Mouse (Mus musculus): ENCODE data around the gene Zc2hc1b. TPM values are rescaled to one million over a fixed set of nuclear protein-coding genes. Genes with fewer than 3 reads are reported as not detected.
"Not testable (repeated sequence)": the region's sequence is repeated elsewhere in the genome, so short reads cannot be mapped to it uniquely, and the experiment has no call there.

Zc2hc1b gene
- polyA plus RNA-seq, 1 experiment from 2014 or later = not detected

DNA sequence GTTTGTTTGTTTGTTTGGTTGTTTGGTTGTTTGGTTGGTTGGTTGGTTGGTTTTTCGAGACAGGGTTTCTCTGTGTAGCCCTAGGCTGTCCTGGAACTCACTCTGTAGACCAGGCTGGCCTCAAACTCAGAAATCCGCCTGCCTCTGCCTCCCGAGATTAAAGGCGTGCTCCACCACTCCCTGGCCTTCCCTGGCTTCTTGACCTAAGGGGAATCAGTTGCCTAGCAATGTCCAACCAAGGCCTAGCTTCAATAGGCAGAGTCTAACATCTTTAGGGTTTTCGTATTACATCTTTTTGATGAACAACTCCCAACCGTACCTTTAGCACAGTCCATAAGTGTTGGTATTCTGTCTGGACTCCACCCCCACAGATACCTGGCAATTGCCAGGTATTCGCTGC is 15.7 kb upstream of the Zc2hc1b start:
- H3K9me3 ChIP-seq (ENCODE audit: control insufficient read depth, low read length); H3K27ac ChIP-seq (replicated peaks in 1 of 2; ENCODE audit: control insufficient read depth in 1 of 2, insufficient read depth in 1 of 2, low read depth in 2 of 2, low read length in 2 of 2); H3K27me3 ChIP-seq (ENCODE audit: control insufficient read depth, insufficient read depth, low read length); ATAC-seq (ENCODE audit: insufficient number of reproducible peaks, insufficient read depth, low FRiP score, low read depth); H3K4me1 ChIP-seq (ENCODE audit: control insufficient read depth in 2 of 2, insufficient read depth in 2 of 2, low read length in 2 of 2); H3K9ac ChIP-seq (ENCODE audit: low read length): not testable (repeated sequence)
- 89% methylated on average over 7 of the region's 7 CpGs for WGBS
- peak overlapping the region; percentile 81 for H3K4me2 ChIP-seq (ENCODE audit: low read length)
- peak overlapping the region in 1 of 2 experiments; percentile 96; a peak in 3 of 4 replicates for H3K4me3 ChIP-seq (ENCODE audit: control insufficient read depth in 1 of 2, insufficient read depth in 1 of 2, low read depth in 1 of 2, low read length in 2 of 2)
- H3K36me3 ChIP-seq (ENCODE audit: control insufficient read depth, insufficient read depth, low read length) = peaks cover 29% of the 10 kb centered on the region

DNA sequence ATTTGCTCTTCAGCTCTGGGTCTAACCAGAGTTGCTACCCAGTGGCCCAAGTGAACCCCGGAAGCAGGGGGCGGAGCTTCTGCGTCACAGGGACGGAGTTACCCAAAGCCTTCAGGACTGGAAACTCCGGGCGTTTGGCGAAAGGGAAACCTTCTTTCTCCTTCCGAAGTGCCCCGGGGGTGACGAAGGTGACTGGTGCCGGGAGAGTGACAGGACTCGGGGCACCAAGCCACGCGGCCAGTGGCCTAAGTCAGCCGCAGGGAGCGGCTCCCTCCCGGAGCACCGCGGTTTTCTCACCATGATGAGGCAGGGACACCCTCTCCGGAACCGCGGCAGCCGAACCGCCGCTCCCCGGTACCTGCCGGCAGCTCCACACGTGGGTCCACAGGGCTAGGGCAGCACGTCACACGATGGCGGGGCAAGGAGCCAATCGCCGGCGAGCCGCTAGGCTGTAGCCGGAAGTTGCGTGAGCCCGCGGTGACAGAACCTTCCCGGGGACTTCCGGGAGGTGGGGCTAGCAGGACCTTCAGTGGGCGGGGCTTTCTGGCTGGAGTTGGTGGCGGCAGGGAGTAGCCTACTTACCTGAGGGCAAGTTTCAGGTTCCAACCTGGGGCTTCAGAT is 15.0 kb upstream of the Zc2hc1b start, which contains the start of gene Ltv1:
Gene Ltv1 (minus strand): TSS at position 438 of the 621 bp plus-strand sequence.
- H3K4me3 ChIP-seq (ENCODE audit: control insufficient read depth in 1 of 2, insufficient read depth in 1 of 2, low read depth in 1 of 2, low read length in 2 of 2) = peak within 1 kb of the TSS; percentile 77 to 96
- peaks cover 35% of the 10 kb centered on the region for H3K36me3 ChIP-seq (ENCODE audit: control insufficient read depth, insufficient read depth, low read length)
- peak within 1 kb of the TSS; percentile 81 for H3K4me2 ChIP-seq (ENCODE audit: low read length)

DNA sequence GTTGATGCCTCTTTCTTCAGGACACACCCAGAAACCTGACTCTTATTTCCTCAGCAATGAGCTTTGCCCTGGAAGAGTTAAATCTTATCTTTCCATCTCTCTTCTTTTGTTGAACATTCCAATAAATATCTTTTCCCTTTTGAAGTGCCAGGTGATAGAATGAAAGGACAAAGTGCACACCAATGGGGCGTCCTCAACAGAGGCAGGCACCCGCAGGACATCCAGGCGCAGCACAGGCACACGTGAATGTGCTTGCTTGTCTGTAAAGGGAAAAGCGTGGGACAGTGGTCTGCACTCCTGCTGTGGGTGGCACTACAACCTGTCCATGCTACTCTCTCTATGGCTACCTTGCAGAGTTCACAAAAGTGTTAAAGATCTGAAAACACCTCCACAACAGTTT is 12.1 kb upstream of the Zc2hc1b start:
- H3K4me1 ChIP-seq (ENCODE audit: control insufficient read depth in 2 of 2, insufficient read depth in 2 of 2, low read length in 2 of 2) = peaks cover 0 to 5% of the 10 kb centered on the region in 2 experiments; a peak in 3 of 4 replicates
- peaks cover 64% of the 10 kb centered on the region for H3K36me3 ChIP-seq (ENCODE audit: control insufficient read depth, insufficient read depth, low read length)
- H3K4me2 ChIP-seq (ENCODE audit: low read length) = no peak overlapping the region
- no peak for ATAC-seq (ENCODE audit: insufficient number of reproducible peaks, insufficient read depth, low FRiP score, low read depth)
- no peak overlapping the region for H3K4me3 ChIP-seq (ENCODE audit: control insufficient read depth in 1 of 2, insufficient read depth in 1 of 2, low read depth in 1 of 2, low read length in 2 of 2)
- no peak overlapping the region for H3K9ac ChIP-seq (ENCODE audit: low read length)
- H3K9me3 ChIP-seq (ENCODE audit: control insufficient read depth, low read length) = no peaks in the 10 kb centered on the region
- H3K27ac ChIP-seq (replicated peaks in 1 of 2; ENCODE audit: control insufficient read depth in 1 of 2, insufficient read depth in 1 of 2, low read depth in 2 of 2, low read length in 2 of 2) = no peak overlapping the region
- WGBS = 86% methylated on average over 5 of the region's 5 CpGs
- no peaks in the 10 kb centered on the region for H3K27me3 ChIP-seq (ENCODE audit: control insufficient read depth, insufficient read depth, low read length)

More for the DNA sequence above, 15.0 kb upstream of the Zc2hc1b start, which contains the start of gene Ltv1:
- Histone ChIP-seq H3K27me3 (ENCODE audit: control insufficient read depth, insufficient read depth, low read length) (no peaks in the 10 kb centered on the region), H3K9ac (ENCODE audit: low read length) (peak within 1 kb of the TSS; percentile 91), H3K9me3 (ENCODE audit: control insufficient read depth, low read length) (no peaks in the 10 kb centered on the region), H3K4me1 (ENCODE audit: control insufficient read depth in 2 of 2, insufficient read depth in 2 of 2, low read length in 2 of 2) (peaks cover 0 to 5% of the 10 kb centered on the region in 2 experiments; a peak in 3 of 4 replicates), H3K27ac (replicated peaks in 1 of 2; ENCODE audit: control insufficient read depth in 1 of 2, insufficient read depth in 1 of 2, low read depth in 2 of 2, low read length in 2 of 2) (peak within 1 kb of the TSS; percentile 70 to 82)
- ATAC-seq (ENCODE audit: insufficient number of reproducible peaks, insufficient read depth, low FRiP score, low read depth) = peak; percentile 99
- WGBS = under 1% methylated on average over 43 of the region's 43 CpGs

DNA sequence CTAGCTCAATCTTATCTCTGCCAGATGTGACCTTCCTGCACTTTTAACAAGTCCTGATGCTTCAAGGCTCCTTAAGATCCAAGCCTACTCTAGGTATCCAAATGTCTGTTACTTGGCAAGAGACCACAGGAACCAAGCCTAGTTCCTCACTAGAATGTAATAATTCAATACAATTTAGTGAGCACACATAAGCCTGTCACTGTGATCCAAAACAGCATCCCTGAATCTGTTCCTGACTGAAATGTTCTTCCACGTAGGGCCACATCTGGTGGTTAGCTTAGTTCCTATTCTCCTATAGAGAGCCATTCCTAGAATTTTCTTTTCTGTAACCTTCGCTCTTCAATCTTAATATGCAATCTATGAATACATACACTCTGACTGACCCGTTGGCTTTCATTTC is 8.9 kb upstream of the Zc2hc1b start:
- Histone ChIP-seq H3K27me3 (ENCODE audit: control insufficient read depth, insufficient read depth, low read length) (no peaks in the 10 kb centered on the region), H3K36me3 (ENCODE audit: control insufficient read depth, insufficient read depth, low read length) (peaks cover 88% of the 10 kb centered on the region), H3K27ac (replicated peaks in 1 of 2; ENCODE audit: control insufficient read depth in 1 of 2, insufficient read depth in 1 of 2, low read depth in 2 of 2, low read length in 2 of 2) (no peak overlapping the region), H3K9ac (ENCODE audit: low read length) (no peak overlapping the region), H3K4me3 (ENCODE audit: control insufficient read depth in 1 of 2, insufficient read depth in 1 of 2, low read depth in 1 of 2, low read length in 2 of 2) (no peak overlapping the region), H3K4me1 (ENCODE audit: control insufficient read depth in 2 of 2, insufficient read depth in 2 of 2, low read length in 2 of 2) (no peaks in the 10 kb centered on the region), H3K9me3 (ENCODE audit: control insufficient read depth, low read length) (no peaks in the 10 kb centered on the region), H3K4me2 (ENCODE audit: low read length) (no peak overlapping the region)
- no peak for ATAC-seq (ENCODE audit: insufficient number of reproducible peaks, insufficient read depth, low FRiP score, low read depth)
- 87% methylated on average over 3 of the region's 3 CpGs for WGBS

DNA sequence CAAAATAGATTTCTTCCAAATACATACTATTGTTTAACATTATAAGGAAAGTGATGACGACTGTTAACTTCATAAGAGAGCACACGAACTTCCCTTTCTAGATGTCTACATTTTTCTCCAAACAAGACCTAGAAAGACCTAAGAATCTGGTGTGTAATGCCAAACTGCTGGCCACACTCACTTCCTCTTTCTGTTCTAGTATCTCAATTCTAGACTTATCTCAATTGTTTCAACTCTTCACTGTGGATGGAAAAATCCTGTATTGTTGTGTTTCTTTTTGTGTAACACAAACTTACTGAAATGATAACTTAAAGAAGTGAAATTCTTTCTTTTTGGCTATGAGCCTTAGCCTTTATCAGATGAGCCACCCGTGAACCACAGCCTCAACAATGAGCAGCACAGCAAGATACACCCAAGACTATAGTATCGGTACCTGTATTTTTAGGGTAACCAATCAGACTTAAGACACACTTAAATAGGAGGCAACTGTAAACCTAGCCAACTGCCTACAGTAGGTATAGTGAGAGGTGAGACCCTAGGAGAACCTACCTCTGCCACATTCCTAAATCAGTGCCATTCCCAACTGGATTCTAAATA is 6.4 kb upstream of the Zc2hc1b start:
- Histone ChIP-seq H3K4me3 (ENCODE audit: control insufficient read depth in 1 of 2, insufficient read depth in 1 of 2, low read depth in 1 of 2, low read length in 2 of 2) (no peak overlapping the region), H3K27me3 (ENCODE audit: control insufficient read depth, insufficient read depth, low read length) (no peaks in the 10 kb centered on the region), H3K9me3 (ENCODE audit: control insufficient read depth, low read length) (no peaks in the 10 kb centered on the region), H3K27ac (replicated peaks in 1 of 2; ENCODE audit: control insufficient read depth in 1 of 2, insufficient read depth in 1 of 2, low read depth in 2 of 2, low read length in 2 of 2) (no peak overlapping the region), H3K36me3 (ENCODE audit: control insufficient read depth, insufficient read depth, low read length) (peaks cover 90% of the 10 kb centered on the region), H3K9ac (ENCODE audit: low read length) (no peak overlapping the region), H3K4me1 (ENCODE audit: control insufficient read depth in 2 of 2, insufficient read depth in 2 of 2, low read length in 2 of 2) (0 out of 4 replicates have a peak, but pooled peaks cover 0 to 4% of the 10 kb centered on the region in 2 experiments), H3K4me2 (ENCODE audit: low read length) (no peak overlapping the region)
- 64% methylated on average over 4 of the region's 4 CpGs for WGBS
- no peak for ATAC-seq (ENCODE audit: insufficient number of reproducible peaks, insufficient read depth, low FRiP score, low read depth)

DNA sequence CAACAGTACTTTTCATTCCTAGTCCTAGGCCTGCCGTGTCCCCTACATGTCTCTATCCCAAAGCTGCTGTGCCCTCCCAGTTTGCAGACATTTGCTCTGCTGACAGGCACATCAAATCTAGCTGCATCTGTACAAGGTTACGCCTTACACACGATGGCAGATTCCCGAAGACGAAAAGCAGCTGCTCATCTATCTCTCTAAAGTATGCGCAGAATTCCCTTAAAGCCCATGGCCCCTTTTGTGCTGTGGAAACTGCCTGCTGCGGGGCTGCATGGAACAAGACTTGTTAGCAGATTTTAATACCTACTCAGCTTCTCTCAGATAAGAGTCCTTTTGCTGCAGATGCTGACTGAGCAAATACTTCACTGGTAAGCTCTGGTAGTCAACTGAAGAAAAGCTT is 2.4 kb upstream of the Zc2hc1b start:
- H3K9me3 ChIP-seq (ENCODE audit: control insufficient read depth, low read length) = no peaks in the 10 kb centered on the region
- H3K4me1 ChIP-seq (ENCODE audit: control insufficient read depth in 2 of 2, insufficient read depth in 2 of 2, low read length in 2 of 2) = 0 out of 4 replicates have a peak, but pooled peaks cover 0 to 4% of the 10 kb centered on the region in 2 experiments
- H3K27me3 ChIP-seq (ENCODE audit: control insufficient read depth, insufficient read depth, low read length) = no peaks in the 10 kb centered on the region
- WGBS = 38% methylated on average over 7 of the region's 7 CpGs
- H3K4me3 ChIP-seq (ENCODE audit: control insufficient read depth in 1 of 2, insufficient read depth in 1 of 2, low read depth in 1 of 2, low read length in 2 of 2) = no peak overlapping the region
- peaks cover 87% of the 10 kb centered on the region for H3K36me3 ChIP-seq (ENCODE audit: control insufficient read depth, insufficient read depth, low read length)
- no peak for ATAC-seq (ENCODE audit: insufficient number of reproducible peaks, insufficient read depth, low FRiP score, low read depth)
- H3K4me2 ChIP-seq (ENCODE audit: low read length) = no peak overlapping the region
- no peak overlapping the region for H3K27ac ChIP-seq (replicated peaks in 1 of 2; ENCODE audit: control insufficient read depth in 1 of 2, insufficient read depth in 1 of 2, low read depth in 2 of 2, low read length in 2 of 2)
- H3K9ac ChIP-seq (ENCODE audit: low read length) = no peak overlapping the region

DNA sequence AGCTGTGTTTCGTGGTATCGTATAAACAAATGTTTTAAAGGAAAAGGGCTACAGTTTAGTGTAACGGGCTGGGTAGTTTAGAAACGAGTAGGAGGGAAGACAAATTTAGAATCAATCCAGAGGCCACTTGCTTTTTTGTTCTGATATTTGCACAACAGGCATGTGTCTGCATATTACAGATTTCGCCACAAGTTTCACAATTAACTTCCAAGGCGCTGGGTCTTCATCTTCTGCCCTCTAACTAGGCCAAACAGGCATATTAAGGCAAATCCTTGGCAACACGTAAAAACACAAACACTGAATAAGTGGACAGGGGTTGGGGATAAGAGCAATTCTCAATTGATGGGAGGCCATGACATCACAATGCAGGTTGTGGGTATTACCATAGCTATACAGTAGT is 2.0 kb downstream of the Zc2hc1b start:
- WGBS = 82% methylated on average over 7 of the region's 7 CpGs

More for the DNA sequence above, 2.0 kb downstream of the Zc2hc1b start:
- Histone ChIP-seq H3K36me3 (ENCODE audit: control insufficient read depth, insufficient read depth, low read length) (peaks cover 51% of the 10 kb centered on the region), H3K4me2 (ENCODE audit: low read length) (no peak overlapping the region), H3K4me1 (ENCODE audit: control insufficient read depth in 2 of 2, insufficient read depth in 2 of 2, low read length in 2 of 2) (peaks cover 10% of the 10 kb centered on the region in 2 experiments; a peak in 3 of 4 replicates), H3K9me3 (ENCODE audit: control insufficient read depth, low read length) (no peaks in the 10 kb centered on the region), H3K27me3 (ENCODE audit: control insufficient read depth, insufficient read depth, low read length) (no peaks in the 10 kb centered on the region), H3K4me3 (ENCODE audit: control insufficient read depth in 1 of 2, insufficient read depth in 1 of 2, low read depth in 1 of 2, low read length in 2 of 2) (no peak overlapping the region), H3K9ac (ENCODE audit: low read length) (no peak overlapping the region), H3K27ac (replicated peaks in 1 of 2; ENCODE audit: control insufficient read depth in 1 of 2, insufficient read depth in 1 of 2, low read depth in 2 of 2, low read length in 2 of 2) (no peak overlapping the region)
- no peak for ATAC-seq (ENCODE audit: insufficient number of reproducible peaks, insufficient read depth, low FRiP score, low read depth)
